Mouse (Mus musculus) ovary, postnatal 10 days (tissue): ENCODE measurements at regions not wholly inside any gene's neighbourhood (a gene's known extent, or its start where the extent isn't known, plus 50 kb on each side); places are given as distances from the start of the nearest gene placed in this dataset.

Experiments used
- DNase-seq: peaks from one replicate; pipeline ENCODE4 v3.0.0; 2022; ENCODE audit warnings: low spot score

- DNase-seq = no peak
These were observed 167.4 kb upstream of the Ubr2 start for GRCm38 (mm10) chr17:47177671-47178246.

- no peak for DNase-seq
These were observed 166.0 kb upstream of the Ubr2 start for GRCm38 (mm10) chr17:47176328-47176727.

DNA sequence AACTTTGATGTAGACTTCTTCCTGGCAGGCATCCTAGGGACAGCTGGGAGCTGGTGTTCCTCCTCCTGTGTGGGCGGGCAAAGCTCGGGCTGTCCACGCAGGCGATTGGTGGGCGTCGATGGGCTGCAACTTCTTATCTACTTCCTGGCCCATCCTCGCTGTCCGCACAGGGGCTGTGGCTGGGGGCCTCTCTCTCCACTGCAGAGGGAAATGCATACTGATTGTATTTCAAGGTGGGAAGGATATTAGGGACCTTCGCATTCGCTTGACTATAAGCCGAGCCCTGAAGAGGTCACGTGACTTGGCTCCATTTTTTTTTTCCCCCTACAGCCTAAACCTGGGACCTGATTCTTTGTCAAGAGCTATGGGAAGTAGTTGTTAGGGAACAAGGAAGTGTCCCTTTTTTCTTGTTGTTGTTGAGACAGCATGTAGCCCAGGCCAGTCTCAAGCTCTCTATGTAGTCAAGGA, 164.4 kb upstream of the Ubr2 start:
- DNase-seq = peak; percentile 54

DNA sequence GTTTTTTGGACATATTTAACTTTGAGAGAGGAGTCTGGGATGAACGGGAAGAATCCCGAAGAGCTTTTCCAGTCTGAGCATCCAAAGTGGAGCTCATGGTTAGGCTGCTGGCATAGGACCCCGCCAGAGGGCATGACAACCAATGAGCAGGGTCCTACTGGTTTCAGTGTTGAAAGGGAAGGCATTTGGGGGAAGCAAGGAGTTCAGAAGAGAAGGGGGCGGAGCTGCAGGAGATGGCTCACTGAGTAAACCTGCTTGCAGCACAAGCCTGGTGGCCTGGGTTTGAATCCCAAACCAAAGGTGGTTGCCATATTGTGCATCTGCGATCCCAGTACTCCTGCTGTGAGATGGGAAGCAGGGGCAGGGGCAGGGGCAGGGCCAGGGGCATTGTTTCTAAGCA, 161.4 kb upstream of the Ubr2 start:
- DNase-seq = no peak

GRCm38 (mm10) chr17:47170978-47171593, 160.7 kb upstream of the Ubr2 start:
- DNase-seq = no peak

DNA sequence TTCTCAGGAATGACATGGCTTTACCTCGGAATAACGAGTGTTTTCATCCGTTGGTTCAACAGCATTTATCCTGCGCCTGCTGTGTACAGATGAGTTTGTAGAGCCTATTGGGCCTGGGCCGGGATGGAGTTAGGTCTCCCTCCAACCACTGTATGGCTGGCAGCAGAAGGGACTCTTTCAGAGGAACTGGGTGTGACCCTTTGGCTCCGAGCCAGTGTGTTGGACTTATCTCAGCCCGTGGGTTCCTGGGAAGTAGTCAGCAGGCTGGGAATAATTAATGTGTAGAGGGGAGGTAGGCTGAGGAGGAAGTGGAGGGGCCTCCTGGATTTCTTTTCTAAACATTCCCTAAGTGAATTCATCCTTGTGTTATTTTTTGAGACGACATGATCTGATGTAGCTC, 157.7 kb upstream of the Ubr2 start:
- no peak for DNase-seq

- no peak for DNase-seq
These were observed 153.5 kb upstream of the Ubr2 start for GRCm38 (mm10) chr17:47163677-47164340.

GRCm38 (mm10) chr17:47162459-47162858, 152.1 kb upstream of the Ubr2 start:
- DNase-seq = no peak

DNA sequence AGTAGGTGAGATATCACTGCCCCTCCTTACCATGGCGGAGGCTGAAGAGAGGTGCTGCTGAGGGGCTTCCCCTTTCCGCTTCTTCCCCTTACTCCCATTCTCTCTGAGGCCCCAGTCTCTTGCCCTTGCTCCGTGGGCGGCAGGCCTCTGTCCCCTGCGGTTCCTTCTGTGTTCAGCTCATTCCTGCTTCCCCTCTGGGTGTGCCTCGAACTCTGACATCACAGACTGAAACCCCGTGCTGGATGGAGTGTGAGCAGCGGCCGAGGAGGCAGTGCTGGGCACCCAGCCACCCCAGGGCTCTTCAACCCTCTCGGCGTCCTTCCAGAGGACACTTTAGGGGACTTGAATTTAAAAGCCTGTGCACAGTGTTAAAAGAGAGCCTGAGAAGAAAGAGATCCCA, 145.9 kb upstream of the Ubr2 start:
- DNase-seq = no peak

DNA sequence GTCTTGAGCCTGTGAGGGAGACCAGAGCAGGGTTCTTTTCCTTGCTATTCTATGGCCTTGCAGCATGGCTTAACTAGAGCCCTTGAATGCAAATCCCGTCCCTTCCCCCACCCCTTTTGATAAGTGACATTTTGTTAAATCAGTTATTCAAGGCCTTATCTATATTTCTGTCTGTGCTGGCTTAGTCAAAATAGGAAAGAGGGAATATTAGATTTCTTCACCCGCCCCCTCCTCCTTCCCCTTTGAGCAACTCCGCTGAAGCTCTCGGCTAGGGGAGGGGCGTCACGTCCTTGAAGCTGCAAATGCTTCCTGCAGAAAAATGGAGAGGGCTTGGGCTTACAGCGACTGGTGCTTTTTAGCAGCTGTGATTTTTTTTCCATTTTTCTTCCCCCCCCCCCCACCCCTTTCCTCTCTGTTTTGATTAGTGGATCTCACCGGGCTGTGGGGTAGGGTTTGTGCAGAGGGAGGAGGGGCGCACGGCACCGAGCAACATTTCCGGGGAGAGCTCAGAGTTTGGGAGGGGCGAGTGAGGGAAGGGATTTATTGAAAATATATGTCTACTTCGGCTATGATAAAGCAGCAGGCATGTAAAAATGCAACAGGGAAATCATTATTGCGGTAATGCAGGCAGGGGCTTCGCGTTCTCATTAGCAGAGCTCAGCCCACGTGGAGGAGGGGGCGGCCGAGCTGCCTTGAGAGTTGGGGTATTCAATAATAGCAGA, 141.4 kb upstream of the Ubr2 start:
- no peak for DNase-seq

- no peak for DNase-seq
These were observed 140.8 kb upstream of the Ubr2 start for GRCm38 (mm10) chr17:47151193-47151556.

- no peak for DNase-seq
These were observed 140.3 kb upstream of the Ubr2 start for GRCm38 (mm10) chr17:47150636-47151035.

- no peak for DNase-seq
These were observed 139.3 kb upstream of the Ubr2 start for GRCm38 (mm10) chr17:47149662-47150061.

DNA sequence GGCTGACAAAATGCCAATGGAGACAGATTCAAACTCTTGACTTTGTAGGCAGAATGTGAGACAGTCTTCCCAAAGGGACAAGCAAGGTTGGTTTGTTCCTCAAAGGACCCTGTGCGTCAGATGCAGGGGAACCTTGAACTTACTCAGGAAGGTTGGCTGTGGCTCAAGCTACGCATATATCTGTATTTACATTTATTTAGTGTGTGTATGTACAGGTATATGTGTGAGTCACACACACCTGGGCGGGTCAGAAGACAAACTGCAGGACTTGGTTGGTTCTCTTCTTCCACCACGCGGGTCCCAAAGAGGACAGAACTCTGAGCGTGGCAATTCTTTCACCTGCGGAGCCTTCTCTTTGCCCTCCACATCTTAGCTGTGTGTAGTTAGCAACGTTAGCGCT, 138.8 kb upstream of the Ubr2 start:
- DNase-seq = no peak

DNA sequence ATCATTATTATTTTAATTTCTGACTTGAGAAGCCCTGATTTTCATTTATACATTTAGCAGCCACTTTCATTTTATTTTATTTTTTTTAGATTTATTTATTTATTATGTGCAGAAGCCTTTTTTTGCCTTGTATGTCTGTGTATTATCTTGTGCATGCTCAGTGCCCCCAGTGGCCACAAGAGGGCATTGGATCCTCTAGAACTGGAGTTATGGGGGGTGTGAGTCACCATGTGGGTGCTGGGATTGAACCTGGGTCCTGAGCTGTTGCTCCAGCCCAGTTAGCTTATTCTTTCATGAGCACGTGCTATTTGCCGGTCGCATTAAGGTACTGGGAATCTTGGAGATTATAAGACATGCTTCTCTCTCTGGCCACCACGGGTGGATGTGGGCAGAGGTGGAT, 136.3 kb upstream of the Ubr2 start:
- no peak for DNase-seq

GRCm38 (mm10) chr17:47145590-47145989, 135.2 kb upstream of the Ubr2 start:
- no peak for DNase-seq

GRCm38 (mm10) chr17:47144996-47145395, 134.6 kb upstream of the Ubr2 start:
- no peak for DNase-seq

DNA sequence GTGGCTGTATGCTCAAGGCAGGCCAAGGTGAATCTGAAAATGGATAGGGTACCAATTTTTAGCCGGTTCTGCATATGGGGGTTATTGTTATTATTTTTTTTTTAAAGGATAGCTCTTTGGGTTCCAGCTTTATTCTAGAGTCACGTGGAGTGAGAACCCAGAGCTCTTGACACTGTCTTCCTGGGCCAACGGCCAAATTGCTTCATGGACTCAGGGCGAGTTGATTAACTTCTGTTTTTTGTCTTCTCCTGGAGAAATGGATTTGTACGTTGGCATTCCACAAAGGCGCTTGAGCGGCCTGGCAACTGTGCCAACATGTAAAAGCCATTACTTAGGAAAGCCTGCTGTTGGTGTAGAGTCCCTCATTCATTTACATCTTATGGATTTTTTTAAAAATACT, 134.1 kb upstream of the Ubr2 start:
- no peak for DNase-seq

GRCm38 (mm10) chr17:47143898-47144297, 133.5 kb upstream of the Ubr2 start:
- DNase-seq = no peak

- no peak for DNase-seq
These were observed 132.5 kb upstream of the Ubr2 start for GRCm38 (mm10) chr17:47142885-47143284.

- no peak for DNase-seq
These were observed 131.9 kb upstream of the Ubr2 start for GRCm38 (mm10) chr17:47142276-47142675.

DNA sequence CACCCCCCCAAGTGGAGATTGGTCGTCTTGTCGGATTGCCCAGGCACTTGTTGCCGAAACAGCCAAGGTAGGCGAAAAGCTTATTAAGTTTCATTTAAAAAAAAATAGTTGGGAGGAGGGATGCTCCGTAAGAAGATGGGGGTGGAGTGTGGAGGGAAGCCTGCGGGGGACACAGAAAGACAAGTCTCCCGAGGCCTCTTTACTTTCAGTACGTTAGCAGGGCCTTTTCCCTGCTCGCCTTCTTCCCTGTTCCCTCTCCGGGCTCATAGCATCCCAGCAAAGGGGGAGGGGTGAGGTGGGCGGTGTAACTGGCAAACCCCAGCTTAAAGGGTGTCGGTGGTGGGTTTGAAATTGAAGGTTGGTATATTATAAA, 131.5 kb upstream of the Ubr2 start:
- DNase-seq = no peak
